ENCODE assay signal across 10 mouse cellular contexts in the genomic region with DNA sequence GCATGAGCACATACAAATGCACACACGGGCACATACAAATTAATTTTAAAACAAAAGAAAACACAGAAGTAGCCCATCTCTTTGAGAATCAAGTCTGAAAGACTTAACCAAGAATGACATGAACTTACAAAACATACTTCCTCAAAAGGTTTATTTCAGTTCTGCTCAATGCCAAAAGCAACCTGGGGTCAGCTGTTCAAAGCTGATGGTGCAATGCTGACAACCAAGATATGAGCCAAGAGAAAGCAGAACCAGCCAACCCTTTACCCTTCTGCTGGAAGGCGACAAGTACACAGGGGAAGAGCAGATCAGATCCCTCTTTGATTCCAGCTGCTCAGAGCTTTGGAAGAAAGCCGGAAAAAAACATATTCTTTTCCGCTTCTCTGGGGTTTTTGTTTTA. TPM values are rescaled to one million over a fixed set of nuclear protein-coding genes. Genes with fewer than 3 reads are reported as not detected.
DNase-seq lines count a peak whose midpoint lies in the region; ATAC-seq and TF ChIP-seq lines count a peak whose summit lies in the region.
"Had no signal": no experiment of that assay in that cellular context is flagged by ENCODE, and none has a peak within 500 bp of the region (broad histone marks: within the 10 kb centered on the region; RNA-seq: fewer than 3 reads in every experiment).

No protein-coding gene starts in this region.

- peaks cover 9% of the 10 kb centered on the region; the same call in 1 of the 2 replicates for H3K36me3 ChIP-seq in liver, postnatal 0 days (replicated peaks; ENCODE audit: insufficient read depth, low read length)
- no peaks in the 10 kb centered on the region for H3K36me3 ChIP-seq in stomach, postnatal 0 days (ENCODE audit: control insufficient read depth, insufficient read depth, low read length)

- H3K4me2 ChIP-seq in liver, postnatal 0 days (ENCODE audit: low read depth, low read length) = no peak overlapping the region
- no peak overlapping the region for H3K4me2 ChIP-seq in stomach, postnatal 0 days (replicated peaks; ENCODE audit: low read depth)

- H3K27me3 ChIP-seq in liver, postnatal 0 days (ENCODE audit: insufficient read depth, low read length) = no peaks in the 10 kb centered on the region
- no peaks in the 10 kb centered on the region for H3K27me3 ChIP-seq in stomach, postnatal 0 days (ENCODE audit: control insufficient read depth, insufficient read depth, low read length)

- WGBS in liver, postnatal 0 days (ENCODE audit: insufficient replicate concordance) = 48% methylated on average over 4 of the region's 4 CpGs
- 78% methylated on average over 4 of the region's 4 CpGs for WGBS in stomach, postnatal 0 days

- no peaks in the 10 kb centered on the region for H3K9me3 ChIP-seq in liver, postnatal 0 days (ENCODE audit: low read length)
- H3K9me3 ChIP-seq in stomach, postnatal 0 days (ENCODE audit: control insufficient read depth, low read length) = no peaks in the 10 kb centered on the region

- H3K4me1 ChIP-seq in liver, postnatal 0 days (ENCODE audit: insufficient read depth) = peaks cover 33% of the 10 kb centered on the region
- H3K4me1 ChIP-seq in stomach, postnatal 0 days (replicated peaks; ENCODE audit: control insufficient read depth, insufficient read depth) = no peaks in the 10 kb centered on the region

- ATAC-seq in erythroblast, adult 5-6 weeks (replicated peaks; ENCODE audit: low FRiP score, poor library complexity, severe bottlenecking) = 0 out of 2 replicates have a peak, but pooled peaks have one; percentile 42
- peak; percentile 78 for ATAC-seq in liver, postnatal 0 days
- ATAC-seq in stomach, postnatal 0 days (ENCODE audit: low FRiP score, low TSS enrichment) = no peak

- H3K27ac ChIP-seq in liver, postnatal 0 days (ENCODE audit: low read depth) = peak overlapping the region; percentile 49
- 0 out of 2 replicates have a peak overlapping the region, but pooled peaks have one; percentile 35 for H3K27ac ChIP-seq in stomach, postnatal 0 days (replicated peaks)
- H3K27ac ChIP-seq: kidney, postnatal 0 days had no signal

- no peak overlapping the region for H3K4me3 ChIP-seq in liver, postnatal 0 days (ENCODE audit: low read depth, low read length)
- no peak overlapping the region for H3K4me3 ChIP-seq in stomach, postnatal 0 days (ENCODE audit: low read depth, low read length)

- DNase-seq in layer of hippocampus, adult 9-11 months = peak; percentile 71
- no peak for DNase-seq in layer of hippocampus, postnatal 36 days
- DNase-seq in liver, postnatal 0 days = peak; percentile 54
- DNase-seq in stomach, postnatal 0 days (ENCODE audit: low spot score) = no peak
- no peak for DNase-seq in right cerebral cortex, postnatal 25 days
- DNase-seq in urinary bladder, adult 2 months (ENCODE audit: low spot score) = no peak
- DNase-seq: left cerebral cortex, postnatal 4 days; right cerebral cortex, postnatal 14 days had no signal

- H3K9ac ChIP-seq in liver, postnatal 0 days (replicated peaks) = no peak overlapping the region
- H3K9ac ChIP-seq in stomach, postnatal 0 days (ENCODE audit: low read length) = no peak overlapping the region

- peak; percentile 35; the same call in 1 of the 2 replicates for TF ChIP-seq EP300 in liver, postnatal 0 days (IDR thresholded peaks at IDR 0.05; ENCODE audit: low read depth)
- TF ChIP-seq EP300 in stomach, postnatal 0 days (optimal IDR thresholded peaks at IDR 0.05) = no peak

- no peak for TF ChIP-seq CTCF in liver, postnatal 0 days (IDR thresholded peaks at IDR 0.05; ENCODE audit: low read depth)
- TF ChIP-seq CTCF in stomach, postnatal 0 days (IDR thresholded peaks at IDR 0.05; ENCODE audit: low read depth) = no peak

RNA-seq across cellular contexts. Expression of a gene that starts 21.1 kb away (rescaled TPM):
- 100 to 1,000 TPM; 157 to 159 TPM for total RNA-seq in layer of hippocampus, postnatal 36 days (2021)
- 77.2 and 91.3 TPM in 2 replicates for total RNA-seq in erythroblast, adult 5-6 weeks (2015; ENCODE audit: low replicate concordance)
- total RNA-seq in erythroblast, adult 5-6 weeks (2017; ENCODE audit: low replicate concordance) = 16.7 and 33.8 TPM in 2 replicates
- polyA plus RNA-seq in liver, postnatal 0 days (2015; fragmentation: Nextera tagmentation; extraction: Ambion mirVana) = 147 and 149 TPM in 2 replicates
- polyA plus RNA-seq in stomach, postnatal 0 days (2015; fragmentation: Nextera tagmentation; extraction: Ambion mirVana) = 276 and 278 TPM in 2 replicates
- polyA plus RNA-seq in urinary bladder, adult 2 months (2012; rRNA removed) = 105 and 111 TPM in 2 replicates

RNA-seq across cellular contexts. Expression of a gene that starts 27.0 kb away (rescaled TPM):
- 1 to 10 TPM; 3.0 to 3.5 TPM for total RNA-seq in layer of hippocampus, postnatal 36 days (2021)
- total RNA-seq in erythroblast, adult 5-6 weeks (2015; ENCODE audit: low replicate concordance) = 1.3 TPM in 1 of 2 replicates, not detected in the other
- 0.28 TPM in 1 of 2 replicates, not detected in the other for total RNA-seq in erythroblast, adult 5-6 weeks (2017; ENCODE audit: low replicate concordance)
- 0.02 TPM in 1 of 2 replicates, not detected in the other for polyA plus RNA-seq in liver, postnatal 0 days (2015; fragmentation: Nextera tagmentation; extraction: Ambion mirVana)
- 0.18 TPM in 2 replicates for polyA plus RNA-seq in stomach, postnatal 0 days (2015; fragmentation: Nextera tagmentation; extraction: Ambion mirVana)
- polyA plus RNA-seq in urinary bladder, adult 2 months (2012; rRNA removed) = 0.26 and 0.37 TPM in 2 replicates

RNA-seq across cellular contexts. Expression of a gene that starts 34.4 kb away (rescaled TPM):
- 1 to 10 TPM; 1.5 to 1.7 TPM for total RNA-seq in layer of hippocampus, postnatal 36 days (2021)
- 0.38 TPM in 1 of 2 replicates, not detected in the other for total RNA-seq in erythroblast, adult 5-6 weeks (2015; ENCODE audit: low replicate concordance)
- total RNA-seq in erythroblast, adult 5-6 weeks (2017; ENCODE audit: low replicate concordance) = not detected in 2 replicates
- 0.12 and 0.13 TPM in 2 replicates for polyA plus RNA-seq in liver, postnatal 0 days (2015; fragmentation: Nextera tagmentation; extraction: Ambion mirVana)
- 1.8 and 2.1 TPM in 2 replicates for polyA plus RNA-seq in stomach, postnatal 0 days (2015; fragmentation: Nextera tagmentation; extraction: Ambion mirVana)
- polyA plus RNA-seq in urinary bladder, adult 2 months (2012; rRNA removed) = 4.9 and 5.5 TPM in 2 replicates

RNA-seq across cellular contexts. Expression of a gene that starts 37.0 kb away (rescaled TPM):
- total RNA-seq in layer of hippocampus, postnatal 36 days (2021) = 10 to 100 TPM; 27.2 to 29.3 TPM
- total RNA-seq in erythroblast, adult 5-6 weeks (2015; ENCODE audit: low replicate concordance) = 0.58 and 1.3 TPM in 2 replicates
- total RNA-seq in erythroblast, adult 5-6 weeks (2017; ENCODE audit: low replicate concordance) = 2.6 and 3.5 TPM in 2 replicates
- polyA plus RNA-seq in liver, postnatal 0 days (2015; fragmentation: Nextera tagmentation; extraction: Ambion mirVana) = 2.3 and 3.4 TPM in 2 replicates
- polyA plus RNA-seq in stomach, postnatal 0 days (2015; fragmentation: Nextera tagmentation; extraction: Ambion mirVana) = 19.8 and 21.3 TPM in 2 replicates
- 8.3 and 11.9 TPM in 2 replicates for polyA plus RNA-seq in urinary bladder, adult 2 months (2012; rRNA removed)

RNA-seq across cellular contexts. Expression of a gene that starts 49.2 kb away (rescaled TPM):
- 10 to 100 TPM; 36.6 to 52.7 TPM for total RNA-seq in layer of hippocampus, postnatal 36 days (2021)
- 20.9 and 51.7 TPM in 2 replicates for total RNA-seq in erythroblast, adult 5-6 weeks (2015; ENCODE audit: low replicate concordance)
- 15.8 and 25.6 TPM in 2 replicates for total RNA-seq in erythroblast, adult 5-6 weeks (2017; ENCODE audit: low replicate concordance)
- 25.8 and 27.1 TPM in 2 replicates for polyA plus RNA-seq in liver, postnatal 0 days (2015; fragmentation: Nextera tagmentation; extraction: Ambion mirVana)
- polyA plus RNA-seq in stomach, postnatal 0 days (2015; fragmentation: Nextera tagmentation; extraction: Ambion mirVana) = 170 and 176 TPM in 2 replicates
- 16.1 and 17.9 TPM in 2 replicates for polyA plus RNA-seq in urinary bladder, adult 2 months (2012; rRNA removed)

Comparison
In these comparisons a context has a peak if more than half of its experiments do, and no peak if none do; other contexts are left out.
1. DNase-seq: peak in layer of hippocampus, adult 9-11 months (single experiment) and liver, postnatal 0 days (single experiment); none in layer of hippocampus, postnatal 36 days (0 of 2), stomach, postnatal 0 days (single experiment), right cerebral cortex, postnatal 25 days (single experiment) and urinary bladder, adult 2 months (single experiment).